Mouse (Mus musculus) CH12.LX (cell line): ENCODE results near the gene Ccnd3. TPM values are rescaled to one million over a fixed set of nuclear protein-coding genes. Genes with fewer than 3 reads are reported as not detected.

Experiments used
- DNase-seq: peaks from one replicate; pipeline ENCODE4 v3.0.0-alpha.2; 2013; ENCODE audit errors: extremely low read depth
- H3K27ac ChIP-seq: 2 replicates; pipeline ENCODE4 v1.5.1; 2012; ENCODE audit warnings: low read depth, mild to moderate bottlenecking, control low read depth, moderate library complexity; ENCODE audit not compliant: insufficient read depth
- H3K27me3 ChIP-seq: replicated peaks from 2 replicates; pipeline ENCODE3; 2012; ENCODE audit warnings: inconsistent platforms
- H3K36me3 ChIP-seq, 2 experiments: replicated peaks in 1 of 2; 2 replicates each; pipeline versions ENCODE3 to v1.6.1; 2012; ENCODE audit warnings: inconsistent platforms in 1 of 2, low read length in 1 of 2, mild to moderate bottlenecking in 1 of 2, mixed read lengths in 1 of 2, moderate library complexity in 1 of 2; ENCODE audit not compliant: control insufficient read depth in 1 of 2, insufficient read depth in 1 of 2
- H3K4me1 ChIP-seq, 2 experiments: 2 replicates each; pipeline ENCODE4 v1.6.1; 2012; ENCODE audit warnings: inconsistent platforms in 1 of 2, moderate library complexity in 1 of 2; ENCODE audit not compliant: insufficient read depth in 2 of 2, control insufficient read depth in 1 of 2
- H3K4me2 ChIP-seq: 2 replicates; pipeline ENCODE4 v1.6.1; 2012; ENCODE audit warnings: low read depth, mild to moderate bottlenecking, control low read depth; ENCODE audit not compliant: poor library complexity, insufficient read depth, severe bottlenecking
- H3K4me3 ChIP-seq, 3 experiments: fragments of 150-350 bp in 1 of 3; sonication (generic) in 1 of 3; replicated peaks in 1 of 3; 2 replicates each; pipeline versions ENCODE3 to v1.5.1; 2011 to 2012; ENCODE audit warnings: low read depth in 2 of 3, low read length in 2 of 3, mild to moderate bottlenecking in 2 of 3, moderate library complexity in 2 of 3, control low read depth in 1 of 3, improper control_type of control experiment in 1 of 3, inconsistent platforms in 1 of 3, mixed read lengths in 1 of 3; ENCODE audit not compliant: poor library complexity in 1 of 3
- H3K79me2 ChIP-seq: replicated peaks from 2 replicates; pipeline ENCODE4 v1.6.1; 2012; ENCODE audit warnings: mild to moderate bottlenecking, moderate library complexity; ENCODE audit not compliant: control insufficient read depth, poor library complexity, insufficient read depth, severe bottlenecking; ENCODE audit errors: extremely low read depth
- H3K9ac ChIP-seq: 2 replicates; pipeline ENCODE4 v1.6.1; 2012; ENCODE audit warnings: low read depth, mild to moderate bottlenecking, control low read depth, moderate library complexity; ENCODE audit not compliant: insufficient read depth
- H3K9me3 ChIP-seq: replicated peaks from 2 replicates; pipeline ENCODE3; 2012; ENCODE audit warnings: low read length, inconsistent platforms, mixed read lengths
- ELF1 ChIP-seq: IDR thresholded peaks from 2 replicates; pipeline ENCODE4 v1.6.1; 2014; ENCODE audit warnings: low read depth, mild to moderate bottlenecking, inconsistent platforms, low read length, improper control_type of control experiment
- GABPA ChIP-seq: IDR thresholded peaks from 2 replicates; pipeline ENCODE4 v1.6.1; 2012; ENCODE audit warnings: low read depth, low read length, improper control_type of control experiment, inconsistent platforms; ENCODE audit not compliant: insufficient replicate concordance
- HCFC1 ChIP-seq: IDR thresholded peaks from 2 replicates; pipeline ENCODE4 v1.6.1; 2012; ENCODE audit warnings: low read depth, mild to moderate bottlenecking, inconsistent platforms, low read length, improper control_type of control experiment
- JUN ChIP-seq: IDR thresholded peaks from 2 replicates; pipeline ENCODE4 v1.6.1; 2011; ENCODE audit warnings: low read depth, mild to moderate bottlenecking, low read length, improper control_type of control experiment, moderate library complexity; ENCODE audit not compliant: insufficient read depth
- KAT2A ChIP-seq: IDR thresholded peaks from 2 replicates; pipeline ENCODE4 v1.6.1; 2012; ENCODE audit warnings: low read length, improper control_type of control experiment, inconsistent platforms; ENCODE audit not compliant: insufficient replicate concordance
- MAFK ChIP-seq: IDR thresholded peaks from 2 replicates; pipeline ENCODE4 v1.6.1; 2011; ENCODE audit warnings: low read length, improper control_type of control experiment; ENCODE audit not compliant: insufficient replicate concordance
- MEF2A ChIP-seq: IDR thresholded peaks from 2 replicates; pipeline ENCODE4 v1.6.1; 2014; ENCODE audit warnings: low read depth, mild to moderate bottlenecking, inconsistent platforms, low read length, improper control_type of control experiment, borderline replicate concordance
- MXI1 ChIP-seq: IDR thresholded peaks from 2 replicates; pipeline ENCODE4 v1.6.1; 2011; ENCODE audit warnings: mild to moderate bottlenecking, low read depth, low read length, improper control_type of control experiment
- MYC ChIP-seq: IDR thresholded peaks from 2 replicates; pipeline ENCODE4 v1.6.1; 2011; ENCODE audit warnings: low read depth, mild to moderate bottlenecking, improper control_type of control experiment, low read length
- NRF1 ChIP-seq: IDR thresholded peaks from 2 replicates; pipeline ENCODE4 v1.6.1; 2014; ENCODE audit warnings: low read depth, mild to moderate bottlenecking, inconsistent platforms, low read length, improper control_type of control experiment, moderate library complexity
- PAX5 ChIP-seq: IDR thresholded peaks from 2 replicates; pipeline ENCODE4 v1.6.1; 2012; ENCODE audit warnings: low read length, inconsistent platforms, mixed read lengths
- POLR2A ChIP-seq: IDR thresholded peaks from 2 replicates; pipeline ENCODE4 v1.6.1; 2011; ENCODE audit warnings: low read depth, mild to moderate bottlenecking, improper control_type of control experiment, low read length
- SIN3A ChIP-seq: IDR thresholded peaks from 2 replicates; pipeline ENCODE4 v1.6.1; 2012; ENCODE audit warnings: low read length, improper control_type of control experiment, inconsistent platforms
- TCF12 ChIP-seq: IDR thresholded peaks from 2 replicates; pipeline ENCODE4 v1.6.1; 2014; ENCODE audit warnings: low read depth, mild to moderate bottlenecking, inconsistent platforms, low read length, improper control_type of control experiment
- UBTF ChIP-seq: IDR thresholded peaks from 2 replicates; pipeline ENCODE4 v1.6.1; 2012; ENCODE audit warnings: low read depth, mild to moderate bottlenecking, inconsistent platforms, low read length, improper control_type of control experiment, moderate library complexity
- USF1 ChIP-seq: IDR thresholded peaks from 2 replicates; pipeline ENCODE4 v1.6.1; 2014; ENCODE audit warnings: low read depth, mild to moderate bottlenecking, inconsistent platforms, low read length, improper control_type of control experiment
- USF2 ChIP-seq: conservative IDR thresholded peaks from 2 replicates; pipeline ENCODE4 v1.6.1; 2011; ENCODE audit warnings: low read depth, low read length, improper control_type of control experiment
- ZKSCAN1 ChIP-seq: IDR thresholded peaks from 2 replicates; pipeline ENCODE4 v1.6.1; 2012; ENCODE audit warnings: low read depth, inconsistent platforms, low read length, improper control_type of control experiment, borderline replicate concordance
- dilution Hi-C: fragments of 300-500 bp; cut with MboI; formaldehyde crosslinking; loops from 2 replicates; pipeline ENCODE4 v1.14.3; 2020; ENCODE audit warnings: low sequenced_read_pairs; ENCODE audit not compliant: extremely low pct_unique_long_range_greater_than_20kb, extremely low pct_ligation_motif_present
- in situ Hi-C: fragments of 300-500 bp; cut with MboI; formaldehyde crosslinking; loops from 3 replicates; pipeline ENCODE4 v1.14.3; 2019; ENCODE audit warnings: low sequenced_read_pairs, low pct_ligation_motif_present, low pct_unique_long_range_greater_than_20kb, mixed read lengths
- polyA plus RNA-seq: library from polyadenylated mRNA; unstranded; fragments of >175 nt; gene quantifications from 2 replicates; pipeline ENCODE4 v1.2.1, GENCODE M21; 2012; ENCODE audit warnings: low read depth; ENCODE audit not compliant: insufficient read length
- total RNA-seq, 2 experiments: library from RNA; depleted of rRNA; stranded (reverse); fragments of 300-350 nt in 1 of 2; fragments of >200 nt in 1 of 2; gene quantifications; 2 replicates each; pipeline ENCODE4 v1.2.3; 2012 to 2014

Gene Ccnd3
- total and polyA plus RNA-seq, 3 experiments, result 30.6 to 121 (median 48.7) TPM

DNA sequence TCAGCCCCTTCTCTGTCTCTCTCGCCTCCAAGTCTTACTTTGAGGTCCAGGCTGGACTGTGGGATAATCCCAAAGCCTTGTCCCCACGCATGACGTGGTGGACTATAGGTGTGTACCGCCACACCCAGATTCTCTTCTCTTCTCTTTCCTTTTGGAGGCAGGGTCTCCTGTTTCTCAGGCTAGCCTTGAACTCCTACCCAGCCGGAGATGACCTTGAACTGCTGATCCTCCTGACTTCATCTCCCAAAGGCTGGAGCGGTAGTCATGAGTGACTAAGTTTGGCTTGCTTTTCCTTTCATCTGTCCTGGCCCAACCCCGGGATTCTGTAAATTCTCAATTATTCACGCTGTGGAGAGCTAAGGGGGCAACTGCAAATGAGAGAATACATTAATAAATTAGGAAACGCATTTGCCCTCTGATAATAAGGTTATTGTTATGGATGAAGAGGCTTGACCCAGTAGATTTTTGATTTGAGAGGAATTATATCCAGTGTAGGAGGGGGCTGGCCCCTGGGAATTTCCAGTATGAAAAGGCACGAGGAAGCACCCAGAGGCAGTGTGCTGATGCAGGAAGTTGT lies 64.2 kb downstream of the Ccnd3 start:
- no peaks in the 10 kb centered on the region for H3K36me3 ChIP-seq
- no peak overlapping the region for H3K9ac ChIP-seq
- H3K27me3 ChIP-seq, result peaks cover 3% of the 10 kb centered on the region
- no peaks in the 10 kb centered on the region for H3K79me2 ChIP-seq
- no peak overlapping the region for H3K4me3 ChIP-seq
- no peaks in the 10 kb centered on the region for H3K4me1 ChIP-seq
- TF ChIP-seq MYC, result no peak
- no peak for TF ChIP-seq TCF12
- TF ChIP-seq GABPA, result no peak
- no peak for TF ChIP-seq MEF2A
- TF ChIP-seq USF2, result no peak
- TF ChIP-seq NRF1, result no peak
- no peak for TF ChIP-seq HCFC1
- no peak for TF ChIP-seq ELF1
- TF ChIP-seq JUN, result no peak
- no peak for TF ChIP-seq POLR2A
- no peak for TF ChIP-seq MXI1
- TF ChIP-seq KAT2A, result no peak
- TF ChIP-seq SIN3A, result no peak
- TF ChIP-seq ZKSCAN1, result no peak
- no peak for TF ChIP-seq MAFK
- TF ChIP-seq UBTF, result no peak
- no peak for TF ChIP-seq USF1
- H3K9me3 ChIP-seq, result no peaks in the 10 kb centered on the region
- dilution Hi-C loops, result no loop called here
- H3K4me2 ChIP-seq, result no peak overlapping the region
- no peak for DNase-seq
- in situ Hi-C loops, result no loop called here
- H3K27ac ChIP-seq, result no peak overlapping the region

DNA sequence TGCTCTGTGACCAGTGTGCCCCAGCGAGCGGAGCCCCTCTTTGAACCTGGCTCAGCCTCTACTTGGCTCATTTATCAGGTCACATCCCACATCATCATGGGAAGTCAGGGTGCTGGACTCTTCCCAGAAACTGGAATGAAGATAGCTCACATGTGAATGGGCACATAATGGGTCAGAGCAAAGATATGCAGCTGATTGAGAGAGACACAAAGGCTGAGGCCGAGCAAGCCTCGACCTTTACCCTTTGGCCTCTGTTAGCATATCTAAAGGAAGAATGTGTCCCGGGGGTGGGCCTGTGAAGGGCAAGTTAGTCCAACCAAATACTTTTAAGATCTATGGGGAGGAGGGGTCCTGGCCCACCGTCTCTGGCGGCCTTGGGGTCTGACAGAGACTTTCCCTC lies 66.8 kb downstream of the Ccnd3 start:
- Histone ChIP-seq H3K9ac (no peak overlapping the region), H3K36me3 (no peaks in the 10 kb centered on the region), H3K4me1 (no peaks in the 10 kb centered on the region), H3K4me2 (no peak overlapping the region), H3K27me3 (peaks cover 7% of the 10 kb centered on the region), H3K27ac (no peak overlapping the region), H3K4me3 (no peak overlapping the region), H3K9me3 (no peaks in the 10 kb centered on the region), H3K79me2 (no peaks in the 10 kb centered on the region)
- dilution Hi-C loops, result no loop called here
- no peak for DNase-seq
- TF ChIP-seq UBTF, result no peak
- no peak for TF ChIP-seq PAX5
- in situ Hi-C loops, result no loop called here
